Mouse (Mus musculus) midbrain, postnatal 0 days (tissue): ENCODE measurements at regions not wholly inside any gene's neighbourhood (a gene's known extent, or its start where the extent isn't known, plus 50 kb on each side); places are given as distances from the start of the nearest gene placed in this dataset.

Experiments used
- ATAC-seq: fragments of 200-750 bp; cut with Nextera tagmentation; 2 replicates; pipeline ENCODE4 v1.8.0; 2017; ENCODE audit warnings: moderate number of reproducible peaks, mild to moderate bottlenecking, moderate TSS enrichment, moderate library complexity; ENCODE audit not compliant: low FRiP score
- DNase-seq: peaks from one replicate; pipeline ENCODE4 v3.0.0-alpha.2; 2015; ENCODE audit warnings: low spot score
- H3K27ac ChIP-seq: fragments of 300-500 bp; sonication (generic); 2 replicates; pipeline ENCODE4 v1.5.1; 2014; ENCODE audit warnings: low read depth, mild to moderate bottlenecking, low read length, mixed read lengths
- H3K27me3 ChIP-seq: fragments of 300-500 bp; sonication (generic); 2 replicates; pipeline ENCODE4 v1.6.1; 2014; ENCODE audit warnings: low read length, control low read depth, mixed read lengths; ENCODE audit not compliant: insufficient read depth
- H3K36me3 ChIP-seq: fragments of 300-500 bp; sonication (generic); 2 replicates; pipeline ENCODE4 v1.6.1; 2014; ENCODE audit warnings: low read length, control low read depth, mixed read lengths; ENCODE audit not compliant: insufficient read depth
- H3K4me1 ChIP-seq: fragments of 300-500 bp; sonication (generic); 2 replicates; pipeline ENCODE4 v1.6.1; 2014; ENCODE audit warnings: mild to moderate bottlenecking, control low read depth, antibody characterized with exemption, low read length, mixed read lengths; ENCODE audit not compliant: insufficient read depth
- H3K4me2 ChIP-seq: fragments of 300-500 bp; sonication (generic); 2 replicates; pipeline ENCODE4 v1.6.1; 2014; ENCODE audit warnings: low read depth, mild to moderate bottlenecking, low read length, mixed read lengths; ENCODE audit not compliant: poor library complexity, severe bottlenecking
- H3K4me3 ChIP-seq: fragments of 300-500 bp; sonication (generic); 2 replicates; pipeline ENCODE4 v1.5.1; 2014; ENCODE audit warnings: low read depth, mild to moderate bottlenecking, low read length, moderate library complexity
- H3K9ac ChIP-seq: fragments of 300-500 bp; sonication (generic); replicated peaks from 2 replicates; pipeline ENCODE4 v1.6.1; 2014; ENCODE audit warnings: mild to moderate bottlenecking, low read length, moderate library complexity, mixed read lengths; ENCODE audit not compliant: poor library complexity, severe bottlenecking
- H3K9me3 ChIP-seq: fragments of 300-500 bp; sonication (generic); 2 replicates; pipeline ENCODE4 v1.6.1; 2016; ENCODE audit warnings: low read length, control low read depth
- CTCF ChIP-seq: IDR thresholded peaks from 2 replicates; pipeline ENCODE4 v1.5.1; 2016; ENCODE audit warnings: antibody characterized with exemption, mild to moderate bottlenecking
- WGBS: fragments of 180-500 bp; shearing (Covaris S2); extraction: QIAGEN DNeasy Blood & Tissue Kit; methylation state at CpG from one replicate; pipeline ENCODE4 v1.1.7; 2014; 5-methylcytosine and 5-hydroxymethylcytosine counted together

DNA sequence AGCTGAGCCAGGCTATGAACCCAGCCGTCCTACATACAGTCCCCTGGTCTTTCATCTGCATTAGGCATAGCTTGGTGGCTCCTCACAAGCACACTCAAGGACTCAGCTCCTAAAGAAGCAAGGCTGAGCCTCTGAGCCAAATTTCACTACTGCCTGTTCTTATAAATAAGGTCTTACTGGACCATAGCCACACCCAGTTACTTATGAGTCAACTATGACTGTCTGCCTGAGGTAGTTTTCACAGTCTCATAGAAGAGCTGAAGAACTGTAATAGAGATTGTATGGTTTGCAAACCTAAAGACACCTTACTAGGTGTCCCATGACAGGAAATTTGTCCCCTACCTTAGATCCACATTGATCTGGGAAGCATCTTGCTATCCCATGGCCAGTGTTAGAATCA, 204.1 kb upstream of the Jmjd1c start:
- Histone ChIP-seq H3K4me3 (no peak overlapping the region), H3K9ac (no peak overlapping the region), H3K4me1 (no peaks in the 10 kb centered on the region), H3K36me3 (no peaks in the 10 kb centered on the region), H3K27me3 (no peaks in the 10 kb centered on the region), H3K4me2 (no peak overlapping the region), H3K9me3 (no peaks in the 10 kb centered on the region), H3K27ac (no peak overlapping the region)
- no peak for DNase-seq
- ATAC-seq = no peak
- 91% methylated on average over 1 of the region's 1 CpGs for WGBS
- TF ChIP-seq CTCF = no peak

DNA sequence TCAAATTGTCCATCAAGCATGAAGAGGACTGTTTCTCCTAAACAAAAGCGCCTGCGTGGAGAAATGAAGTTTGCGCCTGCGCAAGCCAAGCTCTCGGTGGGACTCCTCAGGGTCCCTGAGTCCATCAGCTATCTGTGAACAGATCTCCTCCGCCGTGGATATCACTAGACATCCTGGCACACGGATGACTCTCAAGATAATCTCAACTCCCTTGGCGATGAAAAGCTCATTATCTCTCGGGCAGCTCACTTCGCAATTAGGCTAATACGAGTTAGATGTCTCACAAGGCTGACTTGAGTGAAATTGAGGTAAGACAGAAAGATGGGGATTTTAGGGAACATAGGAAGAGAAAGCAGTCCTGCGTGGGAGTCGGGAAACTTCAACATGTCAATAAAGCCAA, 202.1 kb upstream of the Jmjd1c start:
- no peak for ATAC-seq
- Histone ChIP-seq H3K4me3 (no peak overlapping the region), H3K36me3 (no peaks in the 10 kb centered on the region), H3K4me1 (no peaks in the 10 kb centered on the region), H3K4me2 (no peak overlapping the region), H3K9ac (no peak overlapping the region), H3K27me3 (no peaks in the 10 kb centered on the region), H3K27ac (no peak overlapping the region), H3K9me3 (no peaks in the 10 kb centered on the region)
- DNase-seq = peak; percentile 68
- whole genome bisulfite sequencing = 71% methylated on average over 14 of the region's 14 CpGs
- TF ChIP-seq CTCF = no peak

DNA sequence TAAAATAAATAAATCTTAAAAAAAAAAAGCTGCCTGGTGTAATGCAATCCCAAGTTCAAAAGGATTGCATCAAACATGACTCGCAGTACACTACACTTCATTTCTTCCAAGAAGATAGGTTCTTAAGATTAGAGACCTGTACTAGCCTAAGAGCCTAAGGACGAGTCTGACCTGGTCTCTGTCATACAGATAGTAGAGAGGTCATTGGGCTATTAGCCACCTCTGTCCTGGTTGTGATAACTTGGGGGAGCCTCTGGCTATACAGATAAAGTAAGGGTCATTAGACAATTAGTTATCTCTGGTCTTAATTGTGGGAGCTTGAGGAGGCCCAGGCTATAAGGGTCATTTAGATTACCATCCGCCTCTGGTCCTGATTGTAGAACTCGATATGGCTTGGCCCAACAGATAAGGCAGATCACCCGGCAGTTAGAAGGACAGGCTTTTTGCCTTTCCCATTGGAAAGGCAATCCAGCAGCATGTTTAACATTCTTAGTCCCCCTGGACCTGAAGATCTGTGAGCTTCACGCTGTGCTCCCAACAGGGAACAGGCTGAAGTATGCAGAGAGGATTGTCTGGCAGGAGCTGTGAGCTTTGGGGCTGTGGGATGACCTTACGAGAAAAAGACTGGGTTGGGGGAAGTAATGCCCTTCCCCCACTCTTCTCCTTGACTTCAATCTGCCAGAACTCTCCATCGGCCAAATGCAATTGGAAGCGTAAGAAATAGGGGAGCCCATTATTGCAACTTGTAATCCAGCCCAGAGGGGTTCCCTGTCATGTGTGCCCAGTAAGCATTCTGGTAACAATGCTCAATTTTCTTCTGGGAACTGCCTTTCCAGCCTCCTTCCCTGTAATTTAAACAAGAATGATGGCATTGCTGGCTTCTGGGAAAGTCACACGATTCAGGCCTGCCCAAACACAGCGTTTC, 199.0 kb upstream of the Jmjd1c start:
- no peak overlapping the region for H3K9ac ChIP-seq
- ATAC-seq (no peak), DNase-seq (no peak)
- H3K9me3 ChIP-seq = no peaks in the 10 kb centered on the region
- H3K4me3 ChIP-seq = no peak overlapping the region
- H3K4me1 ChIP-seq = no peaks in the 10 kb centered on the region; the same call in 1 of the 2 replicates
- WGBS = 29% methylated on average over 11 of the region's 11 CpGs
- no peak for TF ChIP-seq CTCF
- H3K4me2 ChIP-seq = no peak overlapping the region
- no peaks in the 10 kb centered on the region for H3K36me3 ChIP-seq
- H3K27ac ChIP-seq = no peak overlapping the region
- no peaks in the 10 kb centered on the region for H3K27me3 ChIP-seq

DNA sequence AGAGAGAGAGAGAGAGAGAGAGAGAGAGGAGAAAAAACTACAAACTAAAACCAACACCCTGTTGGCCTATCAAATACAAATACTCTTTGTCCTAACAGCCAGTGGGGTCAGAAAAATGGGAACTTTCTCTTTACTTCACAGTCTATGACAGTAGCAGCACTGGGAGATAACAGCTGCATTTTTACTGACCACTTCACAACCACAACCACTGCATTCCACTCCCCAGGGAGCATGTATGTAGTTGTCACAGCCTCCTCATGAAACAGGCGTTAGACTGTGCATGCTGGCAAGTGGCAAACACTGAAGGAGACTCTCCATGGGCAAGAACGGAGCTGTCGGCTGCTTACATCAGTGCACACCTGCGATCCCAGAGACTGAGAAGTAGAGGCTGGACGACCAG, 196.2 kb upstream of the Jmjd1c start:
- ATAC-seq = no peak
- Histone ChIP-seq H3K36me3 (no peaks in the 10 kb centered on the region), H3K9me3 (no peaks in the 10 kb centered on the region)

DNA sequence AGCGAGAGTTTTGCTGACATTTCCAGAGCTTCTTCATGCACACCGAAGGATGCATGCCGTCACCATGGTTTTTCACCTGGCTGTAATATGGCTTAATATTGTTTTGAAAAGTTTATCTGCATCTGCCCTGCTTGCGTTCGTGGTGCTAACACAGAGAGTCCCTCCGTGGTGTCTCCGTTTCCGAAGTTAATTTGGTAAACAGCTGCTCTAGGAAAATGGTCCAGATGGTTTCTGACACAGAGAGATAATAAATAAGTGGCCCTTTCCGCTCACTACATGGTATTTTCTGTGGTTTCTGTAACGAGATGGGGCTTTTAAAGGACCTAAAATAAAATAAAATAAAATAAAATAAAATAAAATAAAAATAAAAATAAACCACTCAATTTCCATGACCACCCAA, 195.1 kb upstream of the Jmjd1c start:
- H3K4me3 ChIP-seq = no peak overlapping the region
- no peak overlapping the region for H3K4me2 ChIP-seq
- TF ChIP-seq CTCF = no peak
- no peak for ATAC-seq
- no peaks in the 10 kb centered on the region for H3K27me3 ChIP-seq
- H3K9me3 ChIP-seq = no peaks in the 10 kb centered on the region
- no peak for DNase-seq
- H3K27ac ChIP-seq = no peak overlapping the region
- H3K4me1 ChIP-seq = no peaks in the 10 kb centered on the region; the same call in 1 of the 2 replicates
- H3K36me3 ChIP-seq = no peaks in the 10 kb centered on the region
- no peak overlapping the region for H3K9ac ChIP-seq
- 71% methylated on average over 10 of the region's 10 CpGs for WGBS

More for the DNA sequence above, 196.2 kb upstream of the Jmjd1c start:
- no peak for DNase-seq
- 92% methylated on average over 5 of the region's 5 CpGs for WGBS
- Histone ChIP-seq H3K4me2 (no peak overlapping the region), H3K4me3 (no peak overlapping the region), H3K27me3 (no peaks in the 10 kb centered on the region), H3K9ac (no peak overlapping the region), H3K27ac (no peak overlapping the region), H3K4me1 (no peaks in the 10 kb centered on the region; the same call in 1 of the 2 replicates)
- no peak for TF ChIP-seq CTCF

DNA sequence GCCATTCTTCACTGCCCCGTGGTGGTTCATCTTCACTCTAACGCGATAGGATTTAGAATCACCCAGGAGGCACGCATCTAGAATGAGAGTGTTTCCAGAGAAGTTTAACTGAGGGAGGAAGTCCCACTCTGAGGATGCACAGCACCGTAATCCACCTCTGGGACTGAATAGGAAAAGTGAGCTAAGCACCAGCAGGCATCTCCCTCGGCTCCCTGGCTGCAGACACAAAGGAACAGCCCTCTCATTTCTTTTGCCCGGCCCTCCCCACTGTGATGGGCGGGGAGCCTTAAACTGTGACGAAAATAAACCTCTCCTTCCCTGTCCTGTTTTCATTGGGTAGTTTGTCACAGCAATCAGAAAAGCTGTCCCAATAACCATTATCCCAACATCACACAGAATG, 194.1 kb upstream of the Jmjd1c start:
- ATAC-seq (no peak), DNase-seq (no peak)
- H3K27ac ChIP-seq = no peak overlapping the region
- H3K9me3 ChIP-seq = no peaks in the 10 kb centered on the region
- peak overlapping the region; percentile 46 for H3K4me2 ChIP-seq
- peak overlapping the region; percentile 15; the same call in 1 of the 2 replicates for H3K4me3 ChIP-seq
- no peaks in the 10 kb centered on the region for H3K27me3 ChIP-seq
- no peaks in the 10 kb centered on the region for H3K36me3 ChIP-seq
- H3K9ac ChIP-seq = no peak overlapping the region
- no peaks in the 10 kb centered on the region; the same call in 1 of the 2 replicates for H3K4me1 ChIP-seq
- WGBS = 1% methylated on average over 9 of the region's 9 CpGs
- TF ChIP-seq CTCF = no peak
